Mouse (Mus musculus): Measurements from ENCODE around the gene Fuk. TPM values are rescaled to one million over a fixed set of nuclear protein-coding genes. Genes with fewer than 3 reads are reported as not detected.
"Not testable (repeated sequence)": the region's sequence is repeated elsewhere in the genome, so short reads cannot be mapped to it uniquely, and the experiment has no call there.

Fuk gene
- polyA plus RNA-seq, 1 experiment from 2014 or later, result 16.5 TPM

GRCm38 (mm10) chr8:110888860-110889259 lies 13.4 kb downstream of the Fuk start:
- H3K4me3 ChIP-seq, result no peak overlapping the region
- H3K27me3 ChIP-seq (replicated peaks; ENCODE audit: low read depth, poor library complexity, severe bottlenecking), result no peaks in the 10 kb centered on the region
- H3K27ac ChIP-seq (replicated peaks), result no peak overlapping the region
- peaks cover 95% of the 10 kb centered on the region for H3K36me3 ChIP-seq (replicated peaks)
- DNase-seq (ENCODE audit: low spot score), result no peak
- no peaks in the 10 kb centered on the region for H3K9me3 ChIP-seq
- WGBS, result 93% methylated on average over 16 of the region's 16 CpGs
- H3K4me1 ChIP-seq, result peaks cover 6% of the 10 kb centered on the region; the same call in 1 of the 2 replicates

- H3K4me3 ChIP-seq, result no peak overlapping the region
- 94% methylated on average over 8 of the region's 8 CpGs for WGBS
- peaks cover 95% of the 10 kb centered on the region for H3K36me3 ChIP-seq (replicated peaks)
Measured at GRCm38 (mm10) chr8:110888441-110888840, 13.8 kb downstream of the Fuk start.

GRCm38 (mm10) chr8:110887551-110887950 lies 14.7 kb downstream of the Fuk start:
- WGBS, result 90% methylated on average over 10 of the region's 10 CpGs
- H3K9me3 ChIP-seq, result no peaks in the 10 kb centered on the region
- no peak for DNase-seq (ENCODE audit: low spot score)
- H3K36me3 ChIP-seq (replicated peaks), result peaks cover 95% of the 10 kb centered on the region
- no peak overlapping the region for H3K4me3 ChIP-seq
- no peaks in the 10 kb centered on the region for H3K27me3 ChIP-seq (replicated peaks; ENCODE audit: low read depth, poor library complexity, severe bottlenecking)
- no peak overlapping the region for H3K27ac ChIP-seq (replicated peaks)
- peaks cover 6% of the 10 kb centered on the region; the same call in 1 of the 2 replicates for H3K4me1 ChIP-seq

More at GRCm38 (mm10) chr8:110888441-110888840, 13.8 kb downstream of the Fuk start:
- no peak overlapping the region for H3K27ac ChIP-seq (replicated peaks)
- H3K4me1 ChIP-seq, result peaks cover 6% of the 10 kb centered on the region; the same call in 1 of the 2 replicates
- DNase-seq (ENCODE audit: low spot score), result no peak
- H3K9me3 ChIP-seq, result no peaks in the 10 kb centered on the region
- no peaks in the 10 kb centered on the region for H3K27me3 ChIP-seq (replicated peaks; ENCODE audit: low read depth, poor library complexity, severe bottlenecking)

- 90% methylated on average over 3 of the region's 3 CpGs for WGBS
- H3K4me3 ChIP-seq, result no peak overlapping the region
- DNase-seq (ENCODE audit: low spot score), result no peak
- no peak overlapping the region for H3K27ac ChIP-seq (replicated peaks)
- H3K9me3 ChIP-seq, result no peaks in the 10 kb centered on the region
- peaks cover 6% of the 10 kb centered on the region; the same call in 1 of the 2 replicates for H3K4me1 ChIP-seq
- peaks cover 97% of the 10 kb centered on the region for H3K36me3 ChIP-seq (replicated peaks)
- H3K27me3 ChIP-seq (replicated peaks; ENCODE audit: low read depth, poor library complexity, severe bottlenecking), result no peaks in the 10 kb centered on the region
Measured at GRCm38 (mm10) chr8:110886634-110887033, 15.7 kb downstream of the Fuk start.

GRCm38 (mm10) chr8:110883824-110884223 lies 18.5 kb downstream of the Fuk start:
- peaks cover 100% of the 10 kb centered on the region for H3K36me3 ChIP-seq (replicated peaks)
- H3K27me3 ChIP-seq (replicated peaks; ENCODE audit: low read depth, poor library complexity, severe bottlenecking), result no peaks in the 10 kb centered on the region
- DNase-seq (ENCODE audit: low spot score), result no peak
- WGBS, result 95% methylated on average over 18 of the region's 18 CpGs
- H3K27ac ChIP-seq (replicated peaks), result no peak overlapping the region
- H3K4me3 ChIP-seq, result no peak overlapping the region
- H3K4me1 ChIP-seq, result no peaks in the 10 kb centered on the region
- H3K9me3 ChIP-seq, result no peaks in the 10 kb centered on the region

GRCm38 (mm10) chr8:110881741-110882310 lies 20.5 kb downstream of the Fuk start:
- Histone ChIP-seq H3K4me3 (no peak overlapping the region), H3K27me3 (replicated peaks; ENCODE audit: low read depth, poor library complexity, severe bottlenecking) (no peaks in the 10 kb centered on the region), H3K27ac (replicated peaks) (no peak overlapping the region), H3K9me3 (no peaks in the 10 kb centered on the region), H3K36me3 (replicated peaks) (peaks cover 100% of the 10 kb centered on the region), H3K4me1 (no peaks in the 10 kb centered on the region)
- no peak for DNase-seq (ENCODE audit: low spot score)
- 95% methylated on average over 10 of the region's 10 CpGs for WGBS

- Histone ChIP-seq H3K9me3 (no peaks in the 10 kb centered on the region), H3K27ac (replicated peaks) (no peak overlapping the region), H3K36me3 (replicated peaks) (peaks cover 100% of the 10 kb centered on the region), H3K4me1 (no peaks in the 10 kb centered on the region), H3K27me3 (replicated peaks; ENCODE audit: low read depth, poor library complexity, severe bottlenecking) (no peaks in the 10 kb centered on the region), H3K4me3 (no peak overlapping the region)
- WGBS, result 93% methylated on average over 4 of the region's 4 CpGs
- no peak for DNase-seq (ENCODE audit: low spot score)
Measured at GRCm38 (mm10) chr8:110877862-110878261, 24.4 kb downstream of the Fuk start.

- DNase-seq (ENCODE audit: low spot score), result no peak
- Histone ChIP-seq H3K9me3 (no peaks in the 10 kb centered on the region), H3K4me3 (no peak overlapping the region), H3K27me3 (replicated peaks; ENCODE audit: low read depth, poor library complexity, severe bottlenecking) (no peaks in the 10 kb centered on the region), H3K36me3 (replicated peaks) (peaks cover 100% of the 10 kb centered on the region), H3K4me1 (no peaks in the 10 kb centered on the region), H3K27ac (replicated peaks) (no peak overlapping the region)
- 94% methylated on average over 2 of the region's 2 CpGs for WGBS
Measured at GRCm38 (mm10) chr8:110870501-110870900, 31.8 kb downstream of the Fuk start.

GRCm38 (mm10) chr8:110861347-110862025 lies 40.8 kb downstream of the Fuk start:
- DNase-seq (ENCODE audit: low spot score); H3K4me1 ChIP-seq; H3K27me3 ChIP-seq (replicated peaks; ENCODE audit: low read depth, poor library complexity, severe bottlenecking); H3K27ac ChIP-seq (replicated peaks); H3K9me3 ChIP-seq; H3K4me3 ChIP-seq: not testable (repeated sequence)
- whole genome bisulfite sequencing, result 91% methylated on average over 7 of the region's 7 CpGs
- H3K36me3 ChIP-seq (replicated peaks), result peaks cover 98% of the 10 kb centered on the region

- Histone ChIP-seq H3K27ac (replicated peaks) (no peak overlapping the region), H3K36me3 (replicated peaks) (peaks cover 98% of the 10 kb centered on the region), H3K4me3 (no peak overlapping the region), H3K9me3 (no peaks in the 10 kb centered on the region), H3K27me3 (replicated peaks; ENCODE audit: low read depth, poor library complexity, severe bottlenecking) (no peaks in the 10 kb centered on the region), H3K4me1 (no peaks in the 10 kb centered on the region)
- DNase-seq (ENCODE audit: low spot score), result peak; percentile 29
- whole genome bisulfite sequencing, result 84% methylated on average over 7 of the region's 7 CpGs
Measured at GRCm38 (mm10) chr8:110859651-110860501, 42.4 kb downstream of the Fuk start.

GRCm38 (mm10) chr8:110856760-110857461 lies 45.4 kb downstream of the Fuk start:
- Histone ChIP-seq H3K27ac (replicated peaks) (no peak overlapping the region), H3K36me3 (replicated peaks) (peaks cover 98% of the 10 kb centered on the region), H3K4me3 (no peak overlapping the region)

GRCm38 (mm10) chr8:110856073-110856472 lies 46.2 kb downstream of the Fuk start:
- H3K4me1 ChIP-seq; DNase-seq (ENCODE audit: low spot score); H3K4me3 ChIP-seq; H3K9me3 ChIP-seq; H3K27ac ChIP-seq (replicated peaks); H3K27me3 ChIP-seq (replicated peaks; ENCODE audit: low read depth, poor library complexity, severe bottlenecking): not testable (repeated sequence)
- WGBS, result 94% methylated on average over 4 of the region's 4 CpGs
- peaks cover 99% of the 10 kb centered on the region for H3K36me3 ChIP-seq (replicated peaks)

More at GRCm38 (mm10) chr8:110856760-110857461, 45.4 kb downstream of the Fuk start:
- DNase-seq (ENCODE audit: low spot score), result no peak
- Histone ChIP-seq H3K27me3 (replicated peaks; ENCODE audit: low read depth, poor library complexity, severe bottlenecking) (no peaks in the 10 kb centered on the region), H3K4me1 (no peaks in the 10 kb centered on the region), H3K9me3 (no peaks in the 10 kb centered on the region)
- WGBS, result 91% methylated on average over 5 of the region's 5 CpGs
